Mouse (Mus musculus): ENCODE results near the gene Rpp21.

DNA sequence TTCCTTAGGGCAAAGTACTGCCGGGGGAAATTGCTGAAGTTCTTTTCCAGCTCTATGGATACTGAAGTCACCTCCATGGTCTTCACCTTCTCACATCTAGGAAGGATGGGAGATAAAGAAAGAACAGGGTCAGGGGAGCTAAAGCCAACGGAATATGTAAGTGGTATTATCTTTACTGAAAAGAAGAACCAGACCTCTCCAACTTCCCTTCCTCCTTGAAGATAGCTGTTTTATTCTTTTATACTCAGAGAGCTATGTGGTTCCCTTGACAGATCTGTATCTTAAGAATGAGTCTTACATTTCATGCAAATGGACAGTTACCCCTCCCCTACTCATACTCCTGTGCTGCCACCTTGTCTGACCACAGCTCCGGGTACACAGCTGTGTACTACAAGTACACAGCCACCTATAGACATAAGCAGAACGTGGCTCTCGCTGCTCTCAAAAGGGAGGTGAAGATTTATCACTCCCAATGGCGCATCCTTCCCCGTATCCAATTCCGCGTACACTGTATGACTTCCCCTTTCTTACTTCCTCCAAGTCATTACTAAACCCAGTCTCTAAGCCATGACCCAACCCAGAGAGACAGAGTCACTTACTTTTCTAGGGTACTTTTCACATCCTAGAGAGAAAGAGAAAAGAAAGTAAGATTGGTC is 3.8 kb upstream of the Rpp21 start:
- TF ChIP-seq CTCF (IDR thresholded peaks at IDR 0.05; ENCODE audit: control insufficient read depth, insufficient read depth, insufficient read length) (no peak), MYOD1 (IDR thresholded peaks at IDR 0.05; ENCODE audit: control insufficient read depth, insufficient read length, low read depth) (no peak), MYOG (IDR thresholded peaks at IDR 0.05; ENCODE audit: control insufficient read depth, extremely low read depth, insufficient read length) (no peak), USF1 (IDR thresholded peaks at IDR 0.05; ENCODE audit: low read depth) (no peak), FOSL1 (IDR thresholded peaks at IDR 0.05; ENCODE audit: insufficient read depth, low read length, poor library complexity, severe bottlenecking) (no peak), MAX (IDR thresholded peaks at IDR 0.05) (no peak)

All from C2C12 (cell line).